Mouse (Mus musculus) heart, adult 9 months (tissue): Measurements from ENCODE around the gene Bod1l.

Experiments
- DNase-seq, 2 experiments: peaks; one replicate each; pipeline ENCODE4 v3.0.0; 2022; ENCODE audit warnings: low spot score in 2 of 2

Gene Bod1l

GRCm38 (mm10) chr5:41844147-41844529 is at the start of gene Bod1l:
Gene Bod1l, minus strand, starts transcription at chr5:41844315.
- DNase-seq: peak; percentile 96 to 97

- DNase-seq: no peak
These were observed 49.2 kb upstream of the Bod1l start for GRCm38 (mm10) chr5:41893351-41893750.

- peak in 1 of 2 experiments; percentile 7 for DNase-seq
These were observed 46.8 kb upstream of the Bod1l start for GRCm38 (mm10) chr5:41890871-41891270.

GRCm38 (mm10) chr5:41889245-41889849 is 45.2 kb upstream of the Bod1l start:
- no peak for DNase-seq

GRCm38 (mm10) chr5:41888834-41889233 is 44.7 kb upstream of the Bod1l start:
- DNase-seq: no peak

GRCm38 (mm10) chr5:41887738-41888137 is 43.6 kb upstream of the Bod1l start:
- peak; percentile 13 to 32 for DNase-seq

GRCm38 (mm10) chr5:41884563-41884962 is 40.4 kb upstream of the Bod1l start:
- DNase-seq: no peak

- DNase-seq: no peak
These were observed 27.0 kb upstream of the Bod1l start for GRCm38 (mm10) chr5:41871164-41871563.

- DNase-seq: no peak
These were observed 11.7 kb upstream of the Bod1l start for GRCm38 (mm10) chr5:41855781-41856180.

GRCm38 (mm10) chr5:41845558-41845937 is 1.4 kb upstream of the Bod1l start:
- DNase-seq: no peak

GRCm38 (mm10) chr5:41844820-41845557 is 874 bp upstream of the Bod1l start:
- peak; percentile 30 for DNase-seq

- no peak for DNase-seq
These were observed 532 bp downstream of the Bod1l start for GRCm38 (mm10) chr5:41843419-41844146.

- no peak for DNase-seq
These were observed 1.4 kb downstream of the Bod1l start for GRCm38 (mm10) chr5:41842681-41843080.

- DNase-seq: no peak
These were observed 2.4 kb downstream of the Bod1l start for GRCm38 (mm10) chr5:41841735-41842134.

- no peak for DNase-seq
These were observed 14.0 kb downstream of the Bod1l start for GRCm38 (mm10) chr5:41830100-41830499.

- DNase-seq: no peak
These were observed 23.0 kb downstream of the Bod1l start for GRCm38 (mm10) chr5:41821158-41821557.

GRCm38 (mm10) chr5:41820530-41820929 is 23.6 kb downstream of the Bod1l start:
- DNase-seq: no peak

- DNase-seq: no peak
These were observed 31.6 kb downstream of the Bod1l start for GRCm38 (mm10) chr5:41812516-41812915.

- DNase-seq: no peak
These were observed 32.8 kb downstream of the Bod1l start for GRCm38 (mm10) chr5:41811279-41811678.

GRCm38 (mm10) chr5:41807383-41807782 is 36.7 kb downstream of the Bod1l start:
- no peak for DNase-seq

- DNase-seq: no peak
These were observed 37.9 kb downstream of the Bod1l start for GRCm38 (mm10) chr5:41806176-41806575.

- DNase-seq: no peak
These were observed 39.0 kb downstream of the Bod1l start for GRCm38 (mm10) chr5:41805085-41805484.

GRCm38 (mm10) chr5:41804643-41805042 is 39.5 kb downstream of the Bod1l start:
- no peak for DNase-seq
